Mouse (Mus musculus) thymus, adult 2 months (tissue): Measurements from ENCODE around the gene Robo2. TPM values are rescaled to one million over a fixed set of nuclear protein-coding genes. Genes with fewer than 3 reads are reported as not detected.
A peak's percentile ranks its signal among the peaks of the same experiment; 100 is the strongest.

Experiments
- DNase-seq: peaks from one replicate; pipeline ENCODE4 v3.0.0; 2021
- H3K27ac ChIP-seq: fragments of 200-500 bp; 2 replicates; pipeline ENCODE4 v1.5.1; 2012; ENCODE audit warnings: low read length, control low read depth; ENCODE audit not compliant: control insufficient read depth, insufficient read depth
- H3K27me3 ChIP-seq: fragments of 200-500 bp; 2 replicates; pipeline ENCODE4 v1.6.1; 2012; ENCODE audit warnings: mild to moderate bottlenecking, low read length, moderate library complexity, mixed read lengths; ENCODE audit not compliant: control insufficient read depth, insufficient read depth
- H3K36me3 ChIP-seq: fragments of 200-500 bp; 2 replicates; pipeline ENCODE4 v1.6.1; 2012; ENCODE audit warnings: mild to moderate bottlenecking, low read length, moderate library complexity; ENCODE audit not compliant: control insufficient read depth, insufficient read depth
- H3K4me1 ChIP-seq: fragments of 200-500 bp; replicated peaks from 2 replicates; pipeline ENCODE4 v1.6.1; 2012; ENCODE audit warnings: low read length; ENCODE audit not compliant: control insufficient read depth, insufficient read depth
- H3K4me3 ChIP-seq: fragments of 200-500 bp; 2 replicates; pipeline ENCODE4 v1.5.1; 2012; ENCODE audit warnings: mild to moderate bottlenecking, low read length, control low read depth, moderate library complexity; ENCODE audit not compliant: control insufficient read depth, insufficient read depth
- CTCF ChIP-seq: fragments of 200-500 bp; IDR thresholded peaks from 2 replicates; pipeline ENCODE4 v1.5.1; 2012; ENCODE audit warnings: mild to moderate bottlenecking, control low read depth, low read length, moderate library complexity, borderline replicate concordance; ENCODE audit not compliant: control insufficient read depth, poor library complexity, insufficient read depth; ENCODE audit errors: extremely low read depth
- POLR2A ChIP-seq: fragments of 200-500 bp; IDR thresholded peaks from 2 replicates; pipeline ENCODE4 v1.6.1; 2012; ENCODE audit warnings: mild to moderate bottlenecking, low read length, control low read depth, moderate library complexity; ENCODE audit not compliant: control insufficient read depth, poor library complexity, insufficient read depth; ENCODE audit errors: extremely low read depth
- WGBS: fragments of 180-500 bp; shearing (Covaris S2); methylation state at CpG from one replicate; pipeline ENCODE4 v1.1.7; 2018; 5-methylcytosine and 5-hydroxymethylcytosine counted together
- polyA plus RNA-seq: library from polyadenylated mRNA; depleted of rRNA; stranded (reverse); fragments of >200 nt; gene quantifications from 2 replicates; pipeline ENCODE4 v1.2.3, GENCODE M21; 2012

Gene Robo2
- polyA plus RNA-seq, 1 experiment, result 2.2 TPM

DNA sequence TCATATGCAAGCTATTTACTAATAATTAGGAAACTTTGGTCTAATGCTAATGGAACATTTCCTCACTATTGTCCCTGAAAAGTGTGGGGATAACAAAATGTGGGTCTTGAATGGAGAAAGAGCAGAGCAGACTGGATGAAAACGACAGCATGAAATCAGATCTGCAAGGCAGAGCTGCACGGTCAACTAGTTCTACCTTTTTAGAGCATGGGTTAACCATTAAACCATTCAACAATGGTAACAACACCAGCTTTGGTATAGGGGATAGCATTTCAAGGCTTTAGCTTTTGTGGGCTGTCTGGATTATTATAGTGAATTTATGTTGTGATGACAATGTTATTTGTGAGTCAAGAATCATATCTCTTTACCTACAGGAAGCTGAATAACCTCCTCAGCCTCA lies 8.7 kb upstream of the Robo2 start:
- H3K4me1 ChIP-seq, result no peaks in the 10 kb centered on the region
- no peak for TF ChIP-seq CTCF
- no peak for TF ChIP-seq POLR2A
- 81% methylated on average over 2 of the region's 2 CpGs for WGBS
- no peaks in the 10 kb centered on the region for H3K27me3 ChIP-seq
- H3K4me3 ChIP-seq, result no peak overlapping the region
- DNase-seq, result no peak
- H3K36me3 ChIP-seq, result no peaks in the 10 kb centered on the region
- no peak overlapping the region for H3K27ac ChIP-seq

DNA sequence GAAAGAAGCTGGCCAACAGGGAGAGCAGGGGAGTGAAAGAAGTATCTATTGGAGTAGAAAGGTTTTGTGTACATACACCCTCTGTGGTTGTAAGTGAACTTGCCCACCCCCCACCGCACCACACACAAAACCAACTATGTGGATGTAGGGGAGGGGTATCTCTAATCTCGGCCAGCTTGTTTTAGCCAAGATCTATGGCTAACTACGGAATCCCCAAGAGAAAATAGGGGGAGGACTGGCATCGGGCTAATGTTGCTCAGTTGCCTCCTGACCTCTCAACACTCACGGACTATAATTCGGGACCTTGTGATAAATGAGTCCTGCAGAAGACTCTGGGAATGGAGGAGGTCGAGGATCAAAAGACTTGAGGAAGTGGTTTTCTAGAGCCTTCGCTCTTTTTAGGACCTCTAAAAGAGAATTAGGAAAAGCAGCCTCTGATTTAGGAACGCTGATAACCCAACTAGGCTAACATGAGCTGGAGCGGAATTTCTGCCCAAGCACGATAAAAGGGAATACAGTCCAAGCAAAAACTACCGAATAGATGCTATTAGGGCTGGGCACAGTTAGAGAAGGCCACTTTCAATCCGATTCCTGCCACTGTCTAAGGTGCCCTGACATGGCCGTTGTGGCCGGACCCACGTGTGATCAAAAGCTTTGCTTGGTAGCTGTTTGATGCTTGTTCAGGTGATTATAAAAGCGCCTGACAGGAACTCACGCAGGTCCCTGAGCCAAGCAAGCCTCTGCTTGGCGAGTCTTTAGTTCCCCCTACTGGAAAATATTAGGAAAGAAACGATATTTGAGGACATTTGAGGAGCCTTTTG lies 1.1 kb upstream of the Robo2 start:
- Histone ChIP-seq H3K36me3 (no peaks in the 10 kb centered on the region), H3K27ac (no peak overlapping the region), H3K4me3 (no peak overlapping the region), H3K4me1 (no peaks in the 10 kb centered on the region), H3K27me3 (no peaks in the 10 kb centered on the region; the same call in 1 of the 2 replicates)
- WGBS, result 4% methylated on average over 20 of the region's 20 CpGs
- no peak for DNase-seq
- no peak for TF ChIP-seq POLR2A

DNA sequence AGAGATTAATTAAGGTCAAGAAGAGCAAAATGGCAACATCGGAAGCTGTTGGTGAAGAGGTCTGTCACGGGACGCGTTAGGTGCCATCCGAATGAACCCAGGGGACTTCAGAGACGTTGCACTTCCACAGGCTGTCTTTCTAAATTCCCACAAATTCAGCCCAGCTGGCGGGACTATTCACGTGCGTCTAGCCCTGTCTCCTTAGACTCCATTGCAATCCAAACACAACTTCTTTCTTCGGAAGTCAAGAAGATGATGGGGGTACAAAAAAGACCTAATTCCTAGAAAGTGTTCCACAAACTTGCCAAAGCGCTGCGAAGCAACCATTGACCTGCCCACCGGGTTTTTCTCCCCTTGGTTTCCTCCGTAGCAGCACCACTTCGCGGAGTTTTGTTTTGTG lies 604 bp downstream of the Robo2 start:
- no peaks in the 10 kb centered on the region for H3K36me3 ChIP-seq
- DNase-seq, result no peak
- TF ChIP-seq POLR2A (no peak), CTCF (no peak)
- H3K27ac ChIP-seq, result no peak overlapping the region
- H3K4me3 ChIP-seq, result 0 out of 2 replicates have a peak overlapping the region, but pooled peaks have one; percentile 11
- H3K27me3 ChIP-seq, result no peaks in the 10 kb centered on the region; the same call in 1 of the 2 replicates
- H3K4me1 ChIP-seq, result no peaks in the 10 kb centered on the region
- 3% methylated on average over 16 of the region's 16 CpGs for WGBS

DNA sequence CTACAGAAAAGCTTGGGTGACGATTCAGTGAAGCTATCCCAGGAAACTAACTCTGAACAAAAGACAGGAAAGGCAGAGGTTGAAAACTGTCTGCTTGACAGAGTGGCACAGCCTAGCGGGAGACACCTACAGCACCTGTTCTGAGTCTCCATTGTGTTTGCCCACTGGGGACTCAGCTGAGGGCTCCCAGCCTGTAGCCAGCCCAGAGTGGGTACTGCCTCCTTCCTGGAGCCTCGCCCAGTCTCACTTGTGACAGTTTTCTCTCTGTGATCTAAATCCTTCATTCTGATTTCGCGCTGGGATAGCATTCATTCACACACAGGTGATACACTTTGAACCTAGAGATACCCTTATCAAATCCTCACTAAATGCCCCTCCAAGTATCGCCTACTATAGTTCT lies 1.5 kb downstream of the Robo2 start:
- TF ChIP-seq POLR2A (no peak), CTCF (no peak)
- DNase-seq, result no peak
- H3K4me3 ChIP-seq, result no peak overlapping the region
- H3K27ac ChIP-seq, result no peak overlapping the region
- no peaks in the 10 kb centered on the region for H3K36me3 ChIP-seq
- no peaks in the 10 kb centered on the region for H3K4me1 ChIP-seq
- WGBS, result 51% methylated on average over 6 of the region's 6 CpGs
- H3K27me3 ChIP-seq, result no peaks in the 10 kb centered on the region; the same call in 1 of the 2 replicates

DNA sequence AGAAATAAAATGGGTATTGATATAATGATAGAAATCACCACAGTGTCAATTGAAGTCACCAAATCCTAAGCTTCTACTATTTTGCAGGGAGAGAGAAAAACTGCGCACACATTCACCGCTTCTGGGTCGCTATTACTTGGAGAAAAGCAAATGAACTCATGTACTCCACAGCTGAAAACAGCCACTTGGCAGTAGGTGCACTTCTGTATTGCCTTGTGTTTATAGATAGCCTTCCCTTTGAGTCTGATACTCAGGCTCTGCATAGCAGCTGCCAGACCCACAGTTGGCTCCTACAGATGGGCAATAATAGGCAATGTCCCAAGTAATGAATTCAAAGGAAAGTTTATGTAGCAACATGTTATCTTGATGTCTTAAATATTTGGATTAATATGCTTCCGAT lies 2.1 kb downstream of the Robo2 start:
- Histone ChIP-seq H3K36me3 (no peaks in the 10 kb centered on the region), H3K27ac (no peak overlapping the region), H3K27me3 (no peaks in the 10 kb centered on the region; the same call in 1 of the 2 replicates), H3K4me3 (no peak overlapping the region), H3K4me1 (no peaks in the 10 kb centered on the region)
- TF ChIP-seq CTCF (no peak), POLR2A (no peak)
- whole genome bisulfite sequencing, result 92% methylated on average over 4 of the region's 4 CpGs
- DNase-seq, result no peak

DNA sequence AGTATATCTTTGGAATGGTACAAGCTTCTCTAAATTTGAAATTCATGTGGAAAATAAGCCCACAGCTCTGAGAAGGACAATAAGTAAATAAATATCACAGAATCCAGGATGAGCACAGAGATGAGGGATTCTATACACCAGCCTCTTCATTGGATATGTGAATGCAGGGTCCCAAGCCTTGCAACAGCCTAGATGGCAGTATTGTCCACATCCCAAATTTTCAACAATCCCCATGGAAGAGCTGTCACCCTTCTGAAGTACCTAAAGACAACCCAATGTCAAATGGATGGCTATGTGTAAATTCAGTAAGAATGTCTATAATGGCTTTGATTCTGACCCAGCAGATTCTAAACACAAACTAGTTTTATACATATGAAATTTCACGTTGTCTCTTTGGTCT lies 3.1 kb downstream of the Robo2 start:
- no peaks in the 10 kb centered on the region for H3K4me1 ChIP-seq
- no peak for DNase-seq
- H3K27me3 ChIP-seq, result no peaks in the 10 kb centered on the region; the same call in 1 of the 2 replicates
- no peak overlapping the region for H3K27ac ChIP-seq
- no peaks in the 10 kb centered on the region for H3K36me3 ChIP-seq
- 63% methylated on average over 1 of the region's 1 CpGs for WGBS
- TF ChIP-seq POLR2A (no peak), CTCF (no peak)
- no peak overlapping the region for H3K4me3 ChIP-seq
